In the genomic region with DNA sequence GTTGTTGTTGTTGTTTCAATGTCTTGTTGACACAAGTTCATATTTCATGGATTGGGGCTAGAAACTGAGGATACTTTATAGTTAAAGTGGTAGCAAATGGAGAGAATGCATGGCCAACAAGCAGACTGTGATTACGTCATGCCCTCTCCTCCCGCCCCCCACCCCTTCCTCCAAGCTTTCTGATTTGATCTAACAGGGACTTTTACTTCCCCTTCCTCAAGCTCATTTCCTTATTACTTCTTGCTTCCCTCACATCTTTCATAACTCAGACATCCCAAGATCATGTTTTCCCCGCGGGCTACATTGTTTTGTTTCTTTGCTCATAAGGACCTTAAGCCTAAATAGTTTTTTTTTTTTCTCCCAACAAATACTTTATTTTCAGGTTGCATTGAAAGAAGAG, we compare ENCODE assay signal across 22 mouse cellular contexts.
"Had no signal": no experiment of that assay in that cellular context is flagged by ENCODE, and none has a peak within 500 bp of the region (broad histone marks: within the 10 kb centered on the region; RNA-seq: fewer than 3 reads in every experiment).

No protein-coding gene starts in this region.

- H3K4me3 ChIP-seq: layer of hippocampus, adult 2 months; limb, embryonic 10.5 days; limb, embryonic 13.5 days; liver, embryonic 12.5 days; liver, embryonic 15.5 days; myocyte; neural tube, embryonic 13.5 days; stomach, embryonic 15.5 days had no signal

- H3K9ac ChIP-seq: limb, embryonic 13.5 days; liver, embryonic 12.5 days; liver, embryonic 15.5 days; neural tube, embryonic 13.5 days; stomach, embryonic 15.5 days had no signal

- ATAC-seq: liver, embryonic 12.5 days had no signal

- H3K4me2 ChIP-seq: limb, embryonic 13.5 days; liver, embryonic 12.5 days; liver, embryonic 15.5 days; midbrain, embryonic 11.5 days; neural tube, embryonic 13.5 days; stomach, embryonic 15.5 days had no signal

- H3K36me3 ChIP-seq: limb, embryonic 10.5 days; limb, embryonic 13.5 days; liver, embryonic 12.5 days; liver, embryonic 15.5 days; neural tube, embryonic 13.5 days; stomach, embryonic 15.5 days had no signal

- DNase-seq: kidney, adult 18-20 months; kidney, adult 9 months; kidney, postnatal 14 days; layer of hippocampus, adult 9-11 months; liver; lung, adult 18-20 months; lung, postnatal 14 days; midbrain, embryonic 14.5 days; retina, postnatal 1 day; right cerebral cortex, postnatal 25 days; spleen, adult 18-20 months; thymus, postnatal 25 days had no signal

- H3K27me3 ChIP-seq: limb, embryonic 13.5 days; liver, embryonic 12.5 days; liver, embryonic 15.5 days; neural tube, embryonic 13.5 days; stomach, embryonic 15.5 days had no signal

- H3K27ac ChIP-seq: layer of hippocampus, adult 2 months; limb, embryonic 10.5 days; limb, embryonic 13.5 days; liver, embryonic 12.5 days; liver, embryonic 15.5 days; macrophage; neural tube, embryonic 13.5 days; stomach, embryonic 15.5 days had no signal

- H3K4me1 ChIP-seq: limb, embryonic 10.5 days; limb, embryonic 13.5 days; liver, embryonic 12.5 days; liver, embryonic 15.5 days; neural tube, embryonic 13.5 days; stomach, embryonic 15.5 days had no signal

- H3K9me3 ChIP-seq: limb, embryonic 10.5 days; limb, embryonic 13.5 days; liver, embryonic 12.5 days; liver, embryonic 15.5 days; neural tube, embryonic 13.5 days; stomach, embryonic 15.5 days had no signal
